Mouse (Mus musculus) lung, embryonic 14.5 days (tissue): ENCODE results near the gene Gm3139. TPM values are rescaled to one million over a fixed set of nuclear protein-coding genes. Genes with fewer than 3 reads are reported as not detected.
"Not testable (repeated sequence)": the region's sequence is repeated elsewhere in the genome, so short reads cannot be mapped to it uniquely, and the experiment has no call there.

ENCODE experiments used
- ATAC-seq: fragments of 200-750 bp; cut with Nextera tagmentation; 2 replicates; pipeline ENCODE4 v1.8.0; 2017; ENCODE audit warnings: mild to moderate bottlenecking, moderate TSS enrichment, moderate library complexity; ENCODE audit not compliant: insufficient read depth
- DNase-seq: peaks from one replicate; pipeline ENCODE4 v3.0.0-alpha.2; 2015
- H3K27ac ChIP-seq: fragments of 300-500 bp; sonication (generic); 2 replicates; pipeline ENCODE4 v1.5.1; 2014; ENCODE audit warnings: low read depth, mild to moderate bottlenecking, moderate library complexity
- H3K27me3 ChIP-seq: fragments of 300-500 bp; sonication (generic); 2 replicates; pipeline ENCODE4 v1.6.1; 2014; ENCODE audit warnings: low read length, control low read depth; ENCODE audit not compliant: insufficient read depth
- H3K36me3 ChIP-seq: fragments of 300-500 bp; sonication (generic); 2 replicates; pipeline ENCODE4 v1.6.1; 2014; ENCODE audit warnings: control low read depth; ENCODE audit not compliant: insufficient read depth
- H3K4me1 ChIP-seq: fragments of 300-500 bp; sonication (generic); 2 replicates; pipeline ENCODE4 v1.6.1; 2014; ENCODE audit warnings: antibody characterized with exemption, control low read depth; ENCODE audit not compliant: insufficient read depth
- H3K4me2 ChIP-seq: fragments of 300-500 bp; sonication (generic); 2 replicates; pipeline ENCODE4 v1.6.1; 2014; ENCODE audit warnings: mild to moderate bottlenecking
- H3K4me3 ChIP-seq: fragments of 300-500 bp; sonication (generic); 2 replicates; pipeline ENCODE4 v1.5.1; 2014; ENCODE audit warnings: low read depth, low read length
- H3K9ac ChIP-seq: fragments of 300-500 bp; sonication (generic); 2 replicates; pipeline ENCODE4 v1.6.1; 2014
- H3K9me3 ChIP-seq: fragments of 300-500 bp; sonication (generic); 2 replicates; pipeline ENCODE4 v1.6.1; 2016; ENCODE audit warnings: low read depth, low read length, control low read depth
- WGBS: fragments of 180-500 bp; shearing (Covaris S2); extraction: QIAGEN DNeasy Blood & Tissue Kit; methylation state at CpG from one replicate; pipeline ENCODE4 v1.1.7; 2014; 5-methylcytosine and 5-hydroxymethylcytosine counted together
- polyA plus RNA-seq: library from polyadenylated mRNA; unstranded; fragments of >200 nt; fragmentation: Nextera tagmentation; extraction: Ambion mirVana; gene quantifications from 2 replicates; pipeline ENCODE4 v1.2.1, GENCODE M21; 2014

Gm3139 gene
- not detected in 2 replicates for polyA plus RNA-seq

DNA sequence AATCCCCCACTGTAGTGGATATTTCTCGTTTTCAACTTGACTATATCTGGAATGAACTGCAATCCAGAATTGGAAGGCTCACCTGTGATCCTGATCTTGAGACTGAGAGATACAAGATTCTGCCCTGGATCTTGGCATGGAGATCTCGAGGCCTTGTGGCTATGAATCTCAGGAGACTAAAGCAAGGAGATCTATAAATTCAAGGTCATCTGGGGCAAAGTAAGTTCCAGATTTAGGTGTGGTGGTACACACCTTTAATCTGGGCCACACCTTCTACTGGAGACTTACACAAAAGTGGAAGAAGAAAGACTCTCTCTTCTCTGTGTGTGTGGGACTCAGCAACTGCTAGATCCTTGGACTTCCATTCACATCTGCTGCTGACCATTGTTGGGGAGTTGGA, at the start of gene Gm3139:
Gene Gm3139, plus strand, starts transcription at position 301 of the 400 bp plus-strand sequence.
- not testable (repeated sequence) for H3K9me3 ChIP-seq, H3K36me3 ChIP-seq, H3K4me1 ChIP-seq, ATAC-seq, H3K4me2 ChIP-seq, H3K27me3 ChIP-seq, DNase-seq, H3K9ac ChIP-seq, H3K4me3 ChIP-seq, H3K27ac ChIP-seq
- WGBS, result no CpG with 5 or more reads among the region's 2 CpGs

Other genes with a start within 250 kb of the Gm3139 start
- gene A430089I19Rik, start 219.5 kb upstream of the Gm3139 start, polyA plus RNA-seq, result not detected in 2 replicates
- not detected in 2 replicates for gene Gm6502, start 211.9 kb upstream of the Gm3139 start, polyA plus RNA-seq
- not detected in 2 replicates for gene AA792892, start 186.5 kb upstream of the Gm3139 start, polyA plus RNA-seq
- gene Gm7682, start 80.5 kb upstream of the Gm3139 start, polyA plus RNA-seq, result not detected in 2 replicates
- not detected in 2 replicates for gene Gm3147, start 90.1 kb downstream of the Gm3139 start, polyA plus RNA-seq
- not detected in 2 replicates for gene Gm6509, start 97.7 kb downstream of the Gm3139 start, polyA plus RNA-seq
- not detected in 2 replicates for gene Gm6205, start 122.1 kb downstream of the Gm3139 start, polyA plus RNA-seq